ENCODE assay signal across 31 mouse cellular contexts in the genomic region with DNA sequence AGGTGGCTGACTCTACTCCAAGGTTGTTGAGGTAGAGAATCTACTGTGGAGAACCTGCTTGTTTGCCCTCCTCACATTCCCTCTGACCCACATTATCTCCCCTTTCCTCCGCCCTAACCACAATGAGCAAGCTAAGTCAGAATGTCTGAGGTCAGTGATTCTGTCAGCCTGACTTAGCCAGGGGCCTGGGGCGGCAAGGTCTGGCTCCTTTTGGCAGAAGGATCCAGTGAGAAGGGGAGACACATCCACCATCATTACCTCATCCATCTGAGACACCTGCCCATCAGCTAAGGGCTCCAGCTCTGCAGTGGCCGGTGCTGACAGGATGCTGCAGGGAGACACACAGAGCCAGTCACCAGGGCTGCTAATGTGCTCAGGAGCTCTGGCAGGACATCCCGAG. TPM values are rescaled to one million over a fixed set of nuclear protein-coding genes. Genes with fewer than 3 reads are reported as not detected.
DNase-seq lines count a peak whose midpoint lies in the region; ATAC-seq and TF ChIP-seq lines count a peak whose summit lies in the region.
"Had no signal": no experiment of that assay in that cellular context is flagged by ENCODE, and none has a peak within 500 bp of the region (broad histone marks: within the 10 kb centered on the region; RNA-seq: fewer than 3 reads in every experiment).

No protein-coding gene starts in this region.

- no peaks in the 10 kb centered on the region for H3K79me2 ChIP-seq in C2C12 (ENCODE audit: control insufficient read depth, insufficient read depth)

- 0 out of 2 replicates have a peak, but pooled peaks cover 2% of the 10 kb centered on the region for H3K4me1 ChIP-seq in cerebellum, adult 2 months (ENCODE audit: control insufficient read depth, insufficient read depth, low read length)
- H3K4me1 ChIP-seq in intestine, embryonic 15.5 days (replicated peaks): no peaks in the 10 kb centered on the region
- no peaks in the 10 kb centered on the region for H3K4me1 ChIP-seq in midbrain, embryonic 15.5 days
- H3K4me1 ChIP-seq: forebrain, embryonic 10.5 days; forebrain, embryonic 13.5 days; heart, embryonic 10.5 days; heart, embryonic 13.5 days had no signal

- peak; percentile 46; the same call in 1 of the 2 replicates for ATAC-seq in common myeloid progenitor, adult 5-6 weeks (replicated peaks; ENCODE audit: low read depth, poor library complexity, severe bottlenecking)
- no peak for ATAC-seq in intestine, embryonic 15.5 days
- no peak for ATAC-seq in midbrain, embryonic 15.5 days (replicated peaks)
- ATAC-seq: forebrain, embryonic 13.5 days; forebrain, embryonic 16.5 days; hindbrain, postnatal 0 days; inflammation-experienced regulatory T-cells, adult 6 months; intestine, postnatal 0 days had no signal

- no peak overlapping the region for H3K4me3 ChIP-seq in cerebellum, adult 2 months (replicated peaks; ENCODE audit: insufficient read depth, low read depth, low read length)
- H3K4me3 ChIP-seq in C2C12 (ENCODE audit: insufficient read depth, poor library complexity, severe bottlenecking): no peak overlapping the region
- no peak overlapping the region for H3K4me3 ChIP-seq in intestine, embryonic 15.5 days (replicated peaks)
- H3K4me3 ChIP-seq in midbrain, embryonic 15.5 days: no peak overlapping the region
- H3K4me3 ChIP-seq: forebrain, embryonic 10.5 days; forebrain, embryonic 13.5 days; heart, adult 2 months; heart, embryonic 10.5 days; heart, embryonic 13.5 days had no signal

- TF ChIP-seq POLR2A in cerebellum, adult 2 months (IDR thresholded peaks at IDR 0.05; ENCODE audit: borderline replicate concordance, insufficient read depth, low read length): no peak

- peaks cover 24% of the 10 kb centered on the region for H3K36me3 ChIP-seq in C2C12 (ENCODE audit: control insufficient read depth, insufficient read depth)
- H3K36me3 ChIP-seq in intestine, embryonic 15.5 days: peaks cover 29% of the 10 kb centered on the region
- peaks cover 26% of the 10 kb centered on the region; the same call in 1 of the 2 replicates for H3K36me3 ChIP-seq in midbrain, embryonic 15.5 days (replicated peaks)

- H3K27me3 ChIP-seq in cerebellum, adult 2 months (ENCODE audit: control insufficient read depth, insufficient read depth, low read length): no peaks in the 10 kb centered on the region; the same call in 1 of the 2 replicates
- H3K27me3 ChIP-seq in C2C12 (ENCODE audit: control insufficient read depth, insufficient read depth, insufficient read length): no peaks in the 10 kb centered on the region
- H3K27me3 ChIP-seq in intestine, embryonic 15.5 days (replicated peaks): no peaks in the 10 kb centered on the region
- no peaks in the 10 kb centered on the region for H3K27me3 ChIP-seq in midbrain, embryonic 15.5 days (replicated peaks)
- H3K27me3 ChIP-seq: forebrain, embryonic 13.5 days; heart, embryonic 13.5 days had no signal

- H3K79me3 ChIP-seq in C2C12 (ENCODE audit: low read depth): no peaks in the 10 kb centered on the region

- H3ac ChIP-seq in C2C12 (ENCODE audit: control insufficient read depth, insufficient read length, low read depth): no peak overlapping the region

- no peak overlapping the region for H3K27ac ChIP-seq in cerebellum, adult 2 months (ENCODE audit: insufficient read depth, low read length)
- H3K27ac ChIP-seq in intestine, embryonic 15.5 days: no peak overlapping the region
- no peak overlapping the region for H3K27ac ChIP-seq in midbrain, embryonic 15.5 days
- H3K27ac ChIP-seq: forebrain, embryonic 10.5 days; forebrain, embryonic 13.5 days; heart, adult 2 months; heart, embryonic 10.5 days; heart, embryonic 13.5 days; hindbrain, embryonic 14.5 days; hindbrain, postnatal 0 days had no signal

- H3K9me3 ChIP-seq in intestine, embryonic 15.5 days: no peaks in the 10 kb centered on the region
- no peaks in the 10 kb centered on the region for H3K9me3 ChIP-seq in midbrain, embryonic 15.5 days
- H3K9me3 ChIP-seq: forebrain, embryonic 10.5 days; forebrain, embryonic 13.5 days; heart, embryonic 10.5 days; heart, embryonic 13.5 days had no signal

- DNase-seq in cerebellum, postnatal 10 days: peak; percentile 43 to 55
- DNase-seq in cerebellum, adult 2 months: no peak
- DNase-seq: adrenal gland, adult 2 months; adrenal gland, postnatal 14 days; cerebellum, adult 11 months; cerebellum, adult 9-10 months; cerebellum, postnatal 36 days; gastrocnemius, postnatal 25 days; heart, adult 2 months; heart, postnatal 14 days; heart, postnatal 4 days; kidney, adult 2 months had no signal

- 77% methylated on average over 4 of the region's 4 CpGs for WGBS in cerebellum, adult 2 months
- WGBS in intestine, embryonic 15.5 days: 90% methylated on average over 4 of the region's 4 CpGs
- 91% methylated on average over 4 of the region's 4 CpGs for WGBS in midbrain, embryonic 15.5 days

- no peak overlapping the region for H3K9ac ChIP-seq in intestine, embryonic 15.5 days
- H3K9ac ChIP-seq in midbrain, embryonic 15.5 days: no peak overlapping the region
- H3K9ac ChIP-seq: forebrain, embryonic 13.5 days; heart, embryonic 13.5 days; hindbrain, embryonic 14.5 days had no signal

- TF ChIP-seq CTCF in cerebellum, adult 2 months (IDR thresholded peaks at IDR 0.05; ENCODE audit: borderline replicate concordance, insufficient read depth, low read depth, low read length): no peak
- TF ChIP-seq CTCF in C2C12 (IDR thresholded peaks at IDR 0.05; ENCODE audit: control insufficient read depth, insufficient read depth, insufficient read length): no peak

- H3K4me2 ChIP-seq in intestine, embryonic 15.5 days (replicated peaks): no peak overlapping the region
- H3K4me2 ChIP-seq in midbrain, embryonic 15.5 days: no peak overlapping the region
- H3K4me2 ChIP-seq: forebrain, embryonic 13.5 days; heart, embryonic 13.5 days; hindbrain, embryonic 14.5 days had no signal

TF ChIP-seq in C2C12, 6 proteins besides CTCF, POLR2A, EP300 and RAD21:
- peak; percentile 65 for TF ChIP-seq MYOD1 (IDR thresholded peaks at IDR 0.05; ENCODE audit: control insufficient read depth, insufficient read length, low read depth)
- TF ChIP-seq USF1 (IDR thresholded peaks at IDR 0.05; ENCODE audit: low read depth): no peak

RNA-seq across cellular contexts. Expression of gene Mrgpre, which starts 14.5 kb away (rescaled TPM):
- polyA plus RNA-seq in cerebellum, adult 2 months (2012; rRNA removed): 4.0 and 4.4 TPM in 2 replicates
- polyA plus RNA-seq in C2C12 (2012; fragmentation: generic; extraction: Trizol): 2.9 TPM
- total RNA-seq in common myeloid progenitor, adult 5-6 weeks (2017): 1.2 and 1.3 TPM in 2 replicates
- polyA plus RNA-seq in intestine, embryonic 15.5 days (2015; fragmentation: Nextera tagmentation; extraction: Ambion mirVana): 1.2 and 1.3 TPM in 2 replicates
- polyA plus RNA-seq in midbrain, embryonic 15.5 days (2015; fragmentation: Nextera tagmentation; extraction: Ambion mirVana): 9.8 and 10.0 TPM in 2 replicates

RNA-seq across cellular contexts. Expression of gene Nadsyn1, which starts 23.9 kb away (rescaled TPM):
- polyA plus RNA-seq in cerebellum, adult 2 months (2012; rRNA removed): 10.8 and 12.5 TPM in 2 replicates
- 5.6 TPM for polyA plus RNA-seq in C2C12 (2012; fragmentation: generic; extraction: Trizol)
- 8.3 and 13.6 TPM in 2 replicates for total RNA-seq in common myeloid progenitor, adult 5-6 weeks (2017)
- 19.4 and 21.1 TPM in 2 replicates for polyA plus RNA-seq in intestine, embryonic 15.5 days (2015; fragmentation: Nextera tagmentation; extraction: Ambion mirVana)
- 6.2 and 7.1 TPM in 2 replicates for polyA plus RNA-seq in midbrain, embryonic 15.5 days (2015; fragmentation: Nextera tagmentation; extraction: Ambion mirVana)

RNA-seq across cellular contexts. Expression of gene Dhcr7, which starts 24.2 kb away (rescaled TPM):
- polyA plus RNA-seq in cerebellum, adult 2 months (2012; rRNA removed): 70.7 and 79.2 TPM in 2 replicates
- polyA plus RNA-seq in C2C12 (2012; fragmentation: generic; extraction: Trizol): 27.8 TPM
- total RNA-seq in common myeloid progenitor, adult 5-6 weeks (2017): 11.7 and 25.1 TPM in 2 replicates
- polyA plus RNA-seq in intestine, embryonic 15.5 days (2015; fragmentation: Nextera tagmentation; extraction: Ambion mirVana): 70.2 and 78.9 TPM in 2 replicates
- polyA plus RNA-seq in midbrain, embryonic 15.5 days (2015; fragmentation: Nextera tagmentation; extraction: Ambion mirVana): 71.6 and 73.6 TPM in 2 replicates

RNA-seq across cellular contexts. Expression of gene Mrgprg, which starts 32.0 kb away (rescaled TPM):
- not detected in 2 replicates for polyA plus RNA-seq in cerebellum, adult 2 months (2012; rRNA removed)
- polyA plus RNA-seq in C2C12 (2012; fragmentation: generic; extraction: Trizol): not detected
- not detected in 2 replicates for total RNA-seq in common myeloid progenitor, adult 5-6 weeks (2017)
- not detected in 2 replicates for polyA plus RNA-seq in intestine, embryonic 15.5 days (2015; fragmentation: Nextera tagmentation; extraction: Ambion mirVana)
- not detected in 2 replicates for polyA plus RNA-seq in midbrain, embryonic 15.5 days (2015; fragmentation: Nextera tagmentation; extraction: Ambion mirVana)
- total RNA-seq: adrenal gland, postnatal 4 days; ES-E14; heart, adult 2 months; heart, postnatal 14 days; heart, postnatal 4 days; hindbrain, postnatal 0 days had no signal
- polyA plus RNA-seq: embryonic facial prominence, embryonic 11.5 days; embryonic facial prominence, embryonic 14.5 days; forebrain, embryonic 10.5 days; forebrain, embryonic 13.5 days; forebrain, embryonic 16.5 days; heart, embryonic 13.5 days; heart, embryonic 16.5 days; hindbrain, embryonic 11.5 days; hindbrain, embryonic 14.5 days; hindbrain, postnatal 0 days; inflammation-experienced regulatory T-cells, adult 6 months; intestine, postnatal 0 days had no signal

RNA-seq across cellular contexts. Expression of gene Osbpl5, which starts 42.0 kb away (rescaled TPM):
- 32.4 and 35.6 TPM in 2 replicates for polyA plus RNA-seq in cerebellum, adult 2 months (2012; rRNA removed)
- polyA plus RNA-seq in C2C12 (2012; fragmentation: generic; extraction: Trizol): 41.1 TPM
- 5.9 and 15.3 TPM in 2 replicates for total RNA-seq in common myeloid progenitor, adult 5-6 weeks (2017)
- polyA plus RNA-seq in intestine, embryonic 15.5 days (2015; fragmentation: Nextera tagmentation; extraction: Ambion mirVana): 25.6 and 25.9 TPM in 2 replicates
- 39.7 and 44.0 TPM in 2 replicates for polyA plus RNA-seq in midbrain, embryonic 15.5 days (2015; fragmentation: Nextera tagmentation; extraction: Ambion mirVana)

Comparison
In these comparisons a context has a peak if more than half of its experiments do, and no peak if none do; other contexts are left out.
1. DNase-seq: peak in cerebellum, postnatal 10 days (2 of 2); none in cerebellum, adult 2 months (0 of 2).